Mouse (Mus musculus): ENCODE measurements at regions not wholly inside any gene's neighbourhood (a gene's known extent, or its start where the extent isn't known, plus 50 kb on each side); places are given as distances from the start of the nearest gene placed in this dataset.

DNA sequence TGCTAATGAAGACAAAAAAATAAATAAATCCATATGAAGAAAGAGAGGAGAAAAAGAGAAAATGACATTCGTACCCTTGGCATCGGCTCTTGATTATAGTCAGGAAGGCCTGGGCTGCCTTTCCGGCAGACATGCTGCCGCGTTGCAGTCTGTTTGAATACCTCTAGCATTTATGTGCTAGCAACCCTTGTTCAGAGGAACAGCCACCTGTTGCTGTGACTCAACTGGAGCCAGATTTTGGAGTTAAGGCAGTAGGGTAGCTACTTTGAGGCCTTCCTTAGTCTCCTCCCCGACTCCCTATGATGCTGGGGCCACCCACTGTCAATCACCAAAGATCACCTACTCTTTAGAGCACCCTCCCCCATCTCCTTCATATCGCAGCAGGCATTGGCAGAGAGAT lies 148.5 kb upstream of the Cops8 start:
- TF ChIP-seq POLR2A (IDR thresholded peaks at IDR 0.05; ENCODE audit: insufficient read depth, low read depth, low read length), result no peak
- no peak for TF ChIP-seq CTCF (IDR thresholded peaks at IDR 0.05)

Measured in heart, adult 2 months (tissue).